Mouse (Mus musculus) megakaryocyte, embryonic 14.5 days (primary cell): Measurements from ENCODE around the gene Fam208a. TPM values are rescaled to one million over a fixed set of nuclear protein-coding genes. Genes with fewer than 3 reads are reported as not detected.

Source experiments
- H3K27me3 ChIP-seq: replicated peaks from 2 replicates; pipeline ENCODE3; 2012; ENCODE audit warnings: inconsistent platforms
- H3K36me3 ChIP-seq: replicated peaks from 2 replicates; pipeline ENCODE3; 2012; ENCODE audit warnings: low read length, inconsistent platforms, mixed read lengths
- H3K4me1 ChIP-seq: 2 replicates; pipeline ENCODE4 v1.6.1; 2012; ENCODE audit warnings: inconsistent platforms
- H3K4me3 ChIP-seq: replicated peaks from 2 replicates; pipeline ENCODE3; 2012; ENCODE audit warnings: moderate library complexity, mild to moderate bottlenecking, inconsistent platforms
- H3K9me3 ChIP-seq: 2 replicates; pipeline ENCODE4 v1.6.1; 2012; ENCODE audit warnings: inconsistent platforms
- FLI1 ChIP-seq: IDR thresholded peaks from 2 replicates; pipeline ENCODE4 v1.6.1; 2012; ENCODE audit warnings: low read length, inconsistent platforms, mixed read lengths
- GATA1 ChIP-seq: IDR thresholded peaks from 3 replicates; pipeline ENCODE4 v1.6.1; 2012; ENCODE audit warnings: mixed read lengths, low read length, inconsistent platforms, borderline replicate concordance
- polyA plus RNA-seq: library from polyadenylated mRNA; stranded (reverse); fragments of >175 nt; gene quantifications from 2 replicates; pipeline ENCODE4 v1.2.3, GENCODE M21; 2012; ENCODE audit warnings: low replicate concordance; ENCODE audit not compliant: insufficient read depth

Fam208a gene
- polyA plus RNA-seq, 1 experiment = 0.40 TPM

- Histone ChIP-seq H3K4me1 (peaks cover 22% of the 10 kb centered on the region), H3K4me3 (no peak overlapping the region), H3K27me3 (no peaks in the 10 kb centered on the region), H3K36me3 (peaks cover 6% of the 10 kb centered on the region), H3K9me3 (no peaks in the 10 kb centered on the region; the same call in 1 of the 2 replicates)
- TF ChIP-seq FLI1 (no peak), GATA1 (no peak)
Observed at GRCm38 (mm10) chr14:27411492-27411891, 17.1 kb upstream of the Fam208a start.

- H3K27me3 ChIP-seq = no peaks in the 10 kb centered on the region
- TF ChIP-seq GATA1 (no peak), FLI1 (no peak)
- peaks cover 1% of the 10 kb centered on the region for H3K9me3 ChIP-seq
- no peak overlapping the region for H3K4me3 ChIP-seq
- H3K4me1 ChIP-seq = peaks cover 22% of the 10 kb centered on the region
- H3K36me3 ChIP-seq = peaks cover 7% of the 10 kb centered on the region
Observed at GRCm38 (mm10) chr14:27412699-27413098, 15.9 kb upstream of the Fam208a start.

GRCm38 (mm10) chr14:27413961-27414360 lies 14.7 kb upstream of the Fam208a start:
- Histone ChIP-seq H3K27me3 (no peaks in the 10 kb centered on the region), H3K9me3 (peaks cover 11% of the 10 kb centered on the region), H3K36me3 (peaks cover 14% of the 10 kb centered on the region), H3K4me3 (no peak overlapping the region), H3K4me1 (peaks cover 22% of the 10 kb centered on the region)
- TF ChIP-seq FLI1 (no peak), GATA1 (no peak)

GRCm38 (mm10) chr14:27420816-27421215 lies 7.8 kb upstream of the Fam208a start:
- Histone ChIP-seq H3K36me3 (peaks cover 21% of the 10 kb centered on the region), H3K9me3 (peaks cover 28% of the 10 kb centered on the region), H3K4me3 (no peak overlapping the region), H3K4me1 (peaks cover 5% of the 10 kb centered on the region), H3K27me3 (no peaks in the 10 kb centered on the region)
- TF ChIP-seq GATA1 (no peak), FLI1 (no peak)

- Histone ChIP-seq H3K9me3 (peaks cover 28% of the 10 kb centered on the region), H3K36me3 (peaks cover 26% of the 10 kb centered on the region), H3K27me3 (no peaks in the 10 kb centered on the region), H3K4me1 (peaks cover 5% of the 10 kb centered on the region), H3K4me3 (no peak overlapping the region)
- TF ChIP-seq GATA1 = no peak
- TF ChIP-seq FLI1 = no peak
Observed at GRCm38 (mm10) chr14:27422301-27422700, 6.3 kb upstream of the Fam208a start.

GRCm38 (mm10) chr14:27428973-27429711 lies 508 bp downstream of the Fam208a start:
- Histone ChIP-seq H3K4me3 (peak overlapping the region; percentile 97), H3K9me3 (peaks cover 16% of the 10 kb centered on the region), H3K36me3 (peaks cover 55% of the 10 kb centered on the region), H3K4me1 (peaks cover 16% of the 10 kb centered on the region), H3K27me3 (no peaks in the 10 kb centered on the region)
- no peak for TF ChIP-seq GATA1
- TF ChIP-seq FLI1 = no peak

- Histone ChIP-seq H3K27me3 (no peaks in the 10 kb centered on the region), H3K9me3 (peaks cover 6% of the 10 kb centered on the region; the same call in 1 of the 2 replicates), H3K36me3 (peaks cover 56% of the 10 kb centered on the region), H3K4me3 (peak overlapping the region; percentile 68), H3K4me1 (peaks cover 20% of the 10 kb centered on the region)
- no peak for TF ChIP-seq GATA1
- TF ChIP-seq FLI1 = no peak
Observed at GRCm38 (mm10) chr14:27430280-27430679, 1.6 kb downstream of the Fam208a start.

- 0 out of 2 replicates have a peak, but pooled peaks cover 4% of the 10 kb centered on the region for H3K9me3 ChIP-seq
- peaks cover 63% of the 10 kb centered on the region for H3K36me3 ChIP-seq
- H3K4me1 ChIP-seq = peaks cover 24% of the 10 kb centered on the region
- TF ChIP-seq GATA1 = no peak
- no peak for TF ChIP-seq FLI1
- no peaks in the 10 kb centered on the region for H3K27me3 ChIP-seq
- no peak overlapping the region for H3K4me3 ChIP-seq
Observed at GRCm38 (mm10) chr14:27432064-27432463, 3.4 kb downstream of the Fam208a start.

- Histone ChIP-seq H3K9me3 (no peaks in the 10 kb centered on the region), H3K4me3 (no peak overlapping the region), H3K27me3 (no peaks in the 10 kb centered on the region), H3K4me1 (peaks cover 12% of the 10 kb centered on the region), H3K36me3 (peaks cover 69% of the 10 kb centered on the region)
- TF ChIP-seq FLI1 = no peak
- no peak for TF ChIP-seq GATA1
Observed at GRCm38 (mm10) chr14:27436116-27436515, 7.5 kb downstream of the Fam208a start.

- Histone ChIP-seq H3K4me1 (peaks cover 12% of the 10 kb centered on the region), H3K9me3 (no peaks in the 10 kb centered on the region), H3K36me3 (peaks cover 66% of the 10 kb centered on the region), H3K27me3 (no peaks in the 10 kb centered on the region), H3K4me3 (no peak overlapping the region)
- TF ChIP-seq GATA1 = no peak
Observed at GRCm38 (mm10) chr14:27436826-27437225, 8.2 kb downstream of the Fam208a start.

- no peak for TF ChIP-seq FLI1
- no peak for TF ChIP-seq GATA1
- Histone ChIP-seq H3K36me3 (peaks cover 75% of the 10 kb centered on the region), H3K4me3 (no peak overlapping the region), H3K27me3 (no peaks in the 10 kb centered on the region), H3K9me3 (no peaks in the 10 kb centered on the region), H3K4me1 (peaks cover 9% of the 10 kb centered on the region)
Observed at GRCm38 (mm10) chr14:27440921-27441320, 12.3 kb downstream of the Fam208a start.
